Mouse (Mus musculus) kidney, adult 2 months (tissue): ENCODE data around the gene Cd160.

Source experiments
- CTCF ChIP-seq: fragments of 200-500 bp; conservative IDR thresholded peaks from 2 replicates; pipeline ENCODE4 v1.5.1; 2011; ENCODE audit warnings: low read depth, mild to moderate bottlenecking, control low read depth, low read length, moderate library complexity, mixed read lengths; ENCODE audit not compliant: insufficient read depth, insufficient read length
- POLR2A ChIP-seq: fragments of 200-500 bp; IDR thresholded peaks from one replicate; pipeline ENCODE4 v1.6.1; 2011; ENCODE audit warnings: low read depth, low read length, control low read depth

- no peak for TF ChIP-seq CTCF
- no peak for TF ChIP-seq POLR2A
Observed at GRCm38 (mm10) chr3:96854376-96854775, 25.2 kb upstream of the Cd160 start.
